Comparison of ENCODE assay signal across 8 mouse cellular contexts in genomic region chr7:67952777-67953700, GRCm38 (mm10). TPM values are rescaled to one million over a fixed set of nuclear protein-coding genes. Genes with fewer than 3 reads are reported as not detected.
A peak's percentile ranks its signal among the peaks of the same experiment; 100 is the strongest.
DNase-seq lines count a peak whose midpoint lies in the region; ATAC-seq and TF ChIP-seq lines count a peak whose summit lies in the region.

Gene Igf1r, plus strand, starts transcription at chr7:67952827.

- under 1% methylated on average over 61 of the region's 62 CpGs for WGBS in embryonic facial prominence, embryonic 12.5 days
- under 1% methylated on average over 60 of the region's 62 CpGs for WGBS in heart, embryonic 12.5 days
- whole genome bisulfite sequencing in kidney, embryonic 16.5 days: under 1% methylated on average over 60 of the region's 62 CpGs
- WGBS in liver, embryonic 16.5 days (ENCODE audit: insufficient replicate concordance): under 1% methylated on average over 62 of the region's 62 CpGs
- WGBS in neural tube, embryonic 12.5 days: under 1% methylated on average over 60 of the region's 62 CpGs

- peak within 1 kb of the TSS; percentile 97 for H3ac ChIP-seq in C2C12 (ENCODE audit: control insufficient read depth, insufficient read length, low read depth)

- H3K4me2 ChIP-seq in embryonic facial prominence, embryonic 12.5 days (replicated peaks): peak within 1 kb of the TSS; percentile 79
- peak within 1 kb of the TSS; percentile 93 for H3K4me2 ChIP-seq in heart, embryonic 12.5 days
- H3K4me2 ChIP-seq in kidney, embryonic 16.5 days (replicated peaks; ENCODE audit: low read depth, low read length): peak within 1 kb of the TSS; percentile 97
- peak within 1 kb of the TSS; percentile 98 for H3K4me2 ChIP-seq in liver, embryonic 16.5 days (ENCODE audit: low read depth, low read length)
- peak within 1 kb of the TSS; percentile 99 for H3K4me2 ChIP-seq in neural tube, embryonic 12.5 days (replicated peaks)

- H3K27me3 ChIP-seq in C2C12 (ENCODE audit: control insufficient read depth, insufficient read depth, insufficient read length): no peaks in the 10 kb centered on the region
- H3K27me3 ChIP-seq in embryonic facial prominence, embryonic 12.5 days: no peaks in the 10 kb centered on the region
- no peaks in the 10 kb centered on the region for H3K27me3 ChIP-seq in heart, embryonic 12.5 days (replicated peaks)
- H3K27me3 ChIP-seq in kidney, embryonic 16.5 days (ENCODE audit: insufficient read depth, low read length): 0 out of 2 replicates have a peak, but pooled peaks cover 2% of the 10 kb centered on the region
- peaks cover 12% of the 10 kb centered on the region for H3K27me3 ChIP-seq in liver, embryonic 16.5 days (ENCODE audit: control insufficient read depth, insufficient read depth, low read depth, low read length)
- H3K27me3 ChIP-seq in neural tube, embryonic 12.5 days (replicated peaks): no peaks in the 10 kb centered on the region

- no peak for ATAC-seq in embryonic facial prominence, embryonic 12.5 days (ENCODE audit: insufficient number of reproducible peaks, insufficient read depth, low FRiP score, low TSS enrichment)
- ATAC-seq in heart, embryonic 12.5 days (ENCODE audit: insufficient number of reproducible peaks, low FRiP score): no peak
- no peak for ATAC-seq in kidney, embryonic 16.5 days (ENCODE audit: low FRiP score, low TSS enrichment)
- peak; percentile 4; the same call in 1 of the 2 replicates for ATAC-seq in liver, embryonic 16.5 days (ENCODE audit: low read depth)
- ATAC-seq in neural tube, embryonic 12.5 days (ENCODE audit: low FRiP score, low read depth): no peak

- peak; percentile 57 to 62 for DNase-seq in adrenal gland, adult 18-20 months (ENCODE audit: low spot score in 2 of 2)
- DNase-seq in thymus, postnatal 0 days (ENCODE audit: low spot score): peak; percentile 50

- H3K4me3 ChIP-seq in C2C12 (ENCODE audit: insufficient read depth, poor library complexity, severe bottlenecking): peak within 1 kb of the TSS; percentile 72
- peak within 1 kb of the TSS; percentile 97 for H3K4me3 ChIP-seq in embryonic facial prominence, embryonic 12.5 days
- H3K4me3 ChIP-seq in heart, embryonic 12.5 days: peak within 1 kb of the TSS; percentile 94
- peak within 1 kb of the TSS; percentile 79 for H3K4me3 ChIP-seq in kidney, embryonic 16.5 days (ENCODE audit: low read length)
- H3K4me3 ChIP-seq in liver, embryonic 16.5 days (ENCODE audit: low read depth, low read length): peak within 1 kb of the TSS; percentile 88
- peak within 1 kb of the TSS; percentile 95 for H3K4me3 ChIP-seq in neural tube, embryonic 12.5 days

- no peaks in the 10 kb centered on the region for H3K36me3 ChIP-seq in C2C12 (ENCODE audit: control insufficient read depth, insufficient read depth)
- no peaks in the 10 kb centered on the region for H3K36me3 ChIP-seq in embryonic facial prominence, embryonic 12.5 days
- no peaks in the 10 kb centered on the region for H3K36me3 ChIP-seq in heart, embryonic 12.5 days
- no peaks in the 10 kb centered on the region for H3K36me3 ChIP-seq in kidney, embryonic 16.5 days (ENCODE audit: insufficient read depth, low read length)
- no peaks in the 10 kb centered on the region for H3K36me3 ChIP-seq in liver, embryonic 16.5 days (ENCODE audit: control insufficient read depth, insufficient read depth)
- H3K36me3 ChIP-seq in neural tube, embryonic 12.5 days: no peaks in the 10 kb centered on the region

- H3K79me2 ChIP-seq in C2C12 (ENCODE audit: control insufficient read depth, insufficient read depth): peaks cover 60% of the 10 kb centered on the region

- H3K79me3 ChIP-seq in C2C12 (ENCODE audit: low read depth): peaks cover 44% of the 10 kb centered on the region

- no peak for TF ChIP-seq CTCF in C2C12 (IDR thresholded peaks at IDR 0.05; ENCODE audit: control insufficient read depth, insufficient read depth, insufficient read length)

- peak within 1 kb of the TSS; percentile 100 for H3K27ac ChIP-seq in embryonic facial prominence, embryonic 12.5 days
- H3K27ac ChIP-seq in heart, embryonic 12.5 days (ENCODE audit: poor library complexity, severe bottlenecking): peak within 1 kb of the TSS; percentile 100
- H3K27ac ChIP-seq in kidney, embryonic 16.5 days (ENCODE audit: low read length): peak within 1 kb of the TSS; percentile 100
- peak within 1 kb of the TSS; percentile 90 for H3K27ac ChIP-seq in liver, embryonic 16.5 days (ENCODE audit: low read length)
- H3K27ac ChIP-seq in neural tube, embryonic 12.5 days: peak within 1 kb of the TSS; percentile 99

- H3K4me1 ChIP-seq in embryonic facial prominence, embryonic 12.5 days: peaks cover 28% of the 10 kb centered on the region; the same call in 1 of the 2 replicates
- H3K4me1 ChIP-seq in heart, embryonic 12.5 days (replicated peaks): peaks cover 31% of the 10 kb centered on the region
- H3K4me1 ChIP-seq in kidney, embryonic 16.5 days (ENCODE audit: insufficient read depth, low read length): peaks cover 29% of the 10 kb centered on the region
- peaks cover 34% of the 10 kb centered on the region for H3K4me1 ChIP-seq in liver, embryonic 16.5 days (ENCODE audit: control insufficient read depth, low read depth, low read length)
- H3K4me1 ChIP-seq in neural tube, embryonic 12.5 days: peaks cover 29% of the 10 kb centered on the region

- peak within 1 kb of the TSS; percentile 99 for H3K9ac ChIP-seq in embryonic facial prominence, embryonic 12.5 days
- H3K9ac ChIP-seq in heart, embryonic 12.5 days: peak within 1 kb of the TSS; percentile 98
- H3K9ac ChIP-seq in kidney, embryonic 16.5 days (replicated peaks; ENCODE audit: low read length): peak within 1 kb of the TSS; percentile 99
- peak within 1 kb of the TSS; percentile 93 for H3K9ac ChIP-seq in liver, embryonic 16.5 days (ENCODE audit: low read depth, low read length)
- H3K9ac ChIP-seq in neural tube, embryonic 12.5 days: peak within 1 kb of the TSS; percentile 98

- H3K9me3 ChIP-seq in embryonic facial prominence, embryonic 12.5 days: no peaks in the 10 kb centered on the region
- H3K9me3 ChIP-seq in heart, embryonic 12.5 days (replicated peaks): no peaks in the 10 kb centered on the region
- H3K9me3 ChIP-seq in kidney, embryonic 16.5 days (ENCODE audit: low read length): no peaks in the 10 kb centered on the region
- no peaks in the 10 kb centered on the region for H3K9me3 ChIP-seq in liver, embryonic 16.5 days (replicated peaks; ENCODE audit: control insufficient read depth, low read length)
- no peaks in the 10 kb centered on the region for H3K9me3 ChIP-seq in neural tube, embryonic 12.5 days

TF ChIP-seq in C2C12, 6 proteins besides CTCF, POLR2A, EP300 and RAD21:
- TF ChIP-seq MAX (IDR thresholded peaks at IDR 0.05) (no peak), CEBPB (IDR thresholded peaks at IDR 0.05; ENCODE audit: low read depth) (no peak), MYOG (IDR thresholded peaks at IDR 0.05; ENCODE audit: control insufficient read depth, extremely low read depth, insufficient read length) (no peak), USF1 (IDR thresholded peaks at IDR 0.05; ENCODE audit: low read depth) (no peak), FOSL1 (IDR thresholded peaks at IDR 0.05; ENCODE audit: insufficient read depth, low read length, poor library complexity, severe bottlenecking) (no peak), MYOD1 (IDR thresholded peaks at IDR 0.05; ENCODE audit: control insufficient read depth, insufficient read length, low read depth) (no peak)

RNA-seq across cellular contexts. Expression of gene Igf1r, which starts in this region (rescaled TPM):
- polyA plus RNA-seq in C2C12 (2012; fragmentation: generic; extraction: Trizol): 9.8 TPM
- total RNA-seq in adrenal gland, adult 18-20 months (2021): 100 to 1,000 TPM in 1 of 2 experiments, 10 to 100 TPM in 1; 56.6 to 128 TPM
- polyA plus RNA-seq in embryonic facial prominence, embryonic 12.5 days (2016; fragmentation: Nextera tagmentation; extraction: Ambion mirVana): 36.5 and 36.6 TPM in 2 replicates
- 25.6 and 27.5 TPM in 2 replicates for polyA plus RNA-seq in heart, embryonic 12.5 days (2016; fragmentation: Nextera tagmentation; extraction: Ambion mirVana)
- 22.3 and 32.0 TPM in 2 replicates for polyA plus RNA-seq in kidney, embryonic 16.5 days (2015; fragmentation: Nextera tagmentation; extraction: Ambion mirVana)
- polyA plus RNA-seq in liver, embryonic 16.5 days (2015; fragmentation: Nextera tagmentation; extraction: Ambion mirVana): 3.2 and 3.7 TPM in 2 replicates
- polyA plus RNA-seq in neural tube, embryonic 12.5 days (2016; fragmentation: Nextera tagmentation; extraction: Ambion mirVana): 34.7 and 38.7 TPM in 2 replicates
- polyA plus RNA-seq in thymus, postnatal 0 days (2015; fragmentation: Nextera tagmentation; extraction: Ambion mirVana): 7.3 and 8.5 TPM in 2 replicates
